Mouse (Mus musculus) C3H10T1/2 (cell line): ENCODE measurements around the gene Sf3b4. TPM values are rescaled to one million over a fixed set of nuclear protein-coding genes. Genes with fewer than 3 reads are reported as not detected.

Experiments used
- polyA plus RNA-seq, 2 experiments: library from polyadenylated mRNA; unstranded; fragments of >200 nt; fragmentation: generic; extraction: Trizol; gene quantifications; one replicate each; pipeline ENCODE4 v1.2.1; 2012; ENCODE audit warnings: missing spikeins in 2 of 2

Sf3b4 gene
- polyA plus RNA-seq = 100 to 1,000 TPM in 1 of 2 experiments, 10 to 100 TPM in 1; 82.8 to 105 TPM

DNA sequence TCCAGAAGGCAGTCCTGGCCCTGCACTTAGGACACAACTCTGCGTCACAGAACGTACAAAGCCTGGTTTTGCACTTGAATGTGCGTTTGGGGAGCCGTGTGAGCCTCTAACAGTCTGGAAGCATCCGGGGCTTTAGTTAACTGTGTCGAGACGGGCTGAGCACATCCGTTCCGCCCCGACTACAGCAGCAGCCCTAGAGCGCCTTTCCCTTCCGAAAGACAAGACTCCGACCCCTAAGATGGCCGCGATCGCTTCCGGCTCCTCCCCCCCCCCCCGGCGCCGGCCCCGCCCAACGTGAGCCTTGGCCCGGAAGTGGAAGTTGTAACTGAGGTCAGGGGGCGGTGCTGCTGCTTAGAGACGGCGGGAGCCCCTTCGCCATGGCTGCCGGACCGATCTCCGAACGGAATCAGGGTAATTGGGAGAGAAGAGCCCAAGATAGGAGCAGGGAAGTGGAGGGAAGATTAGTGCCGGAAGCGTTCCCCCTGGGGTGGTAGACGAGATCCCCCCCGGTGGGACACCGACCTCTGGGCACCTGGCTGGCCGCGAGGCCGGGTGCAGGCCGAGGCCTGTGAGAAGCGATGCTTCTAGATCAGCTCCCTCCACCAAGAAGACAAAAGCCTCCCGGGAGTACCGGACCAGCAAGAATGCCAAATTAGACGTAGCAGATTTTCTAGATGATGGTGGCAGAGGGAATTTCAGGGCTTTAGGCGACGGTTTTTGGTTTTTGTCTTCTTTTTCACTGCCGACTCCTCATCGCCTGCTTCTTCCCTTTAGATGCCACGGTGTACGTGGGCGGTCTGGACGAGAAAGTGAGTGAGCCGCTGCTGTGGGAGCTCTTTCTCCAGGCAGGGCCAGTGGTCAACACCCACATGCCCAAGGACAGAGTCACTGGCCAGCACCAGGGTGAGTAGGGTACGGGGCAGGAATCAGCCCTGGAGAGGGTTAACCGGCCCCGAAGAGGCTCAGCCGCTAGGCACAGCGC lies at the start of gene Sf3b4:
Gene Sf3b4, plus strand, starts transcription at position 136 of the 982 bp plus-strand sequence.

DNA sequence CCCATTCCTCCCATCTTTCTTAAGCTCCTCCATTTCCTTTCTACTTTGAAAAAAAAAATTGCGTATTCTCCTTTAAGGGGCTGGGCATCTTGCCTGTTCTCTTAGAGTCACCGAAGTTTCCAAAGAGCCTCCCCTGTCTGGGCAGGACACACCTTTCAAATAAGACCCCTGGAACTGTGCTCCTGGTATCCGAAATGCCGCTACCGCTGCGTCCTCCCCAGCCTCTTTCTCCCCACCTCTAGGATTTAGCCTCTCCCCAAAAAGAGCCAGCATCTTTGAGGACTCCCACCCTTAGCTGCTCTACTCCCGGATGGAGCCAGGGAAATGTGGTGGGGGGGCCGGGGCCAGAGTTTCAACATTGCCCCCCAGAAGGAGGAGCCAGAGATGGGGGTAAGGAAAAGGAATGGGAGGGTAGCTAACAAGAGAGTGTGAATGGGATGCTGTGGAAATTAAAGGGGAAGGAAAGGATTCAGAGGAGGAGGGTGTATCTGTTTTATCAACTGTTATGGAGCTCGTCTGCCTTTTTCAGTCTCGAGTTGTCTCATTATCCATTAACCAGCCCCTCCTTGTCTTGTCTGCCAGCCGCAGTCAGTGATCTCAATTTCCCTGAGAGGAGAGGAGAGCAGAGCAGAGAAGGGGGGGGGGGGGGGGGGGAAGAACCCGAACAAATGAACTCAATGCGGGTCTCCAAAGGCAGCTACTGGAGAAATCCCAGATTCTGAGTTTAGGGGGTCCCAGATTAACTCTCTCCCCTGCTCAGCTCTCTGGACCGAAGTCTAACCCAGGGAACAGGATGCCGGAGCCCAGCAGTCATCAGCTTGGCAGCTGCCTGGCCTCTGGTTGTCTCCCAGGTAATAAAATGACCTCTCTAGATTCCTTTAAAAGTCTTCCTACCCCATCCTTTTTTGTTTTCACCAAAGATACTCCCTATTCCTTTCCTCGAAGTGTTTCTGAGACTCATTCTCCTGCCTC lies 10.0 kb upstream of the Sf3b4 start, which contains the start of gene Mtmr11:
Gene Mtmr11, plus strand, starts transcription at position 136 of the 972 bp plus-strand sequence.

DNA sequence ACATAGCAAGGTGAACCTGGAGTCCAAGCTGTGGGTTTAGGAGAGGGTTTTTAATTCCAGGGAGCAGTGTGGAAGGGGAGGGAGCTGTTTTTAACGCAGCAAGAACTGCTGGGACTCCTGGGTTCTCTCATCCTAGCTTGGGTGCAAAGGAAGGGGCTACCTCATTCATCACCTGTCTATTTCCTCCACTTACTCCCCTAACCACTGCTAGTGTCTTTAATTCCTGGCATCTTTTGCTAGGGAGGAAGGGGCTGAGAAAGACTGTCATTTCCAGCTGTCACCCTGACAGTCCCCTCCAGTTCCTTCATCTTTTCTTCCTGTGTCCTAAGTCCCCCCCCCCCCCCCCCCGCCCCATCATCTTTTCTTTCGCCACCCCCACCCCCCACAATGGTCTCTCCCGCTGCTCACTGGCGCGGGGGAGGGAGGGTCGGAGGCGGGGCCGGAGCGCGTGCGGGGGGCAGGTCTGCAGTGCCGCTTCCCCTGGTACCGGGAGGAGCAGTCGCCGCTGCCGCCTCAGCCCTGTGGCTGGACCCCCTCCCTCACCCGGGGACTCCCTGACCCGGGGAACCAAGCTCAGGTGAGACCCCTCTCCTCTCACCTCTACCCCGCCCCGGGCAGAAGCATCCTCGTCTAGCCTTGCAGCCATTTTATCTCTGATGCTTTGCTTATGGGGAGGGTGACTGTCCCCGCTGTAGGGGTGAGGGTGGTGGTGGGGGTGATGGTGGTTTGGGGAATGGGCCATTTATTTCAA lies 8.8 kb downstream of the Sf3b4 start, which contains the start of gene Sv2a:
Gene Sv2a, plus strand, starts transcription at position 425 of the 751 bp plus-strand sequence.

DNA sequence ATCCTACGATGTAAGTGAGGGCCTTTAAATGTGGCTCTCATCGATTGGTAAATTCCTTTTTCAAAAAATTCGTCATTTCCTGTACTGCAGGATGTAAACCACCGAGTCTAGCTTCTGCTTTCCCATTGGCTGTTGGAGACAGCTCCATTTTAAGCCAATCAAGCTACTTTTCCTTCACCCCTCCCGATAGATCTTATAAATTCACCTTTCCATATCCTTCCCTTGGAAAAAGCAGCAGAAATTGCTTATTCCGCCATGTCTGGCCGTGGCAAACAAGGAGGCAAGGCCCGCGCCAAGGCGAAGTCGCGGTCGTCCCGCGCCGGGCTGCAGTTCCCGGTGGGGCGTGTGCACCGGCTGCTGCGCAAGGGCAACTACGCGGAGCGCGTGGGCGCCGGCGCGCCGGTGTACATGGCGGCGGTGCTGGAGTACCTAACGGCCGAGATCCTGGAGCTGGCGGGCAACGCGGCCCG lies 47.6 kb downstream of the Sf3b4 start, which contains the start of the genes Bola1 and Hist2h2ab:
Gene Bola1, minus strand, starts transcription at position 49 of the 470 bp plus-strand sequence.
Gene Hist2h2ab, plus strand, starts transcription at position 205 of the 470 bp plus-strand sequence.

DNA sequence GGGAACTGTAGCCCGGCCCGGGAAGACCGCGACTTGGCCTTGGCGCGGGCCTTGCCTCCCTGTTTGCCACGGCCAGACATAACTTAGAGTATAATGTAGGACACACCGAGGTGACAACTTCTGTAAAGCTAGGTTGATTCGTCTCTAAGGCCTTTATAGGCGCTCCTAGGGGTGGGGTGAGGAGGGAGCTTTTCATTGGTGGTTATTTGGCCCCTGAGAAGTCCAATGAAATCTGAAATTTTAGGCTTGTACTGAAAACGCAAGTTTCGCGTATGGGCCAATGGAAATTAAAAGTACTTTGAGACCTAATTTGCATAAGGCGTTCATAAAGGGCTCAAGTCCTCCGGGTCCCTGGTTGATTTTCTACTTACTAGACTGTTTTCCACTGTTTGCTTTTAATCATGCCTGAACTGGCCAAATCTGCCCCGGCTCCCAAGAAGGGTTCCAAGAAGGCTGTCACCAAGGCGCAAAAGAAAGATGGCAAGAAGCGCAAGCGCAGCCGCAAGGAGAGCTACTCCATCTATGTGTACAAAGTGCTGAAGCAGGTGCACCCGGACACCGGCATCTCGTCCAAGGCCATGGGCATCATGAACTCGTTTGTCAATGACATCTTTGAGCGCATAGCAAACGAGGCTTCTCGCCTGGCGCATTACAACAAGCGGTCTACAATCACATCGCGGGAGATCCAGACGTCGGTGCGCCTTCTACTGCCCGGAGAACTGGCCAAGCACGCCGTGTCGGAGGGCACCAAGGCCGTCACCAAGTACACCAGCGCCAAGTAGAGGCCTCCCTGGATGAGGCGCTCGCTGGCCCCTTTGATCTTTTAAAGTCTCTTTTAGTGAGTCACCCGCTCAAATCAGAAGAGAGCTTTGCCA lies 48.9 kb downstream of the Sf3b4 start, which contains the start of the genes Hist2h2ac and Hist2h2be:
Gene Hist2h2ac, minus strand, starts transcription at position 116 of the 875 bp plus-strand sequence.
Gene Hist2h2be, plus strand, starts transcription at position 355 of the 875 bp plus-strand sequence.

Other genes starting within 250 kb of the Sf3b4 start
- 10 to 100 TPM in 1 of 2 experiments, 1 to 10 TPM in 1; 8.1 to 26.8 TPM for gene Anp32e, start 243.1 kb upstream of the Sf3b4 start, polyA plus RNA-seq
- 10 to 100 TPM; 25.2 to 44.5 TPM for gene Plekho1, start 176.3 kb upstream of the Sf3b4 start, polyA plus RNA-seq
- gene Vps45, start 113.9 kb upstream of the Sf3b4 start, polyA plus RNA-seq = 10 to 100 TPM in 1 of 2 experiments, 1 to 10 TPM in 1; 7.1 to 20.4 TPM
- gene Otud7b, start 67.8 kb upstream of the Sf3b4 start, polyA plus RNA-seq = 10 to 100 TPM in 1 of 2 experiments, 1 to 10 TPM in 1; 1.8 to 10.6 TPM
- 10 to 100 TPM; 21.0 to 25.2 TPM for gene Mtmr11, start 10.3 kb upstream of the Sf3b4 start, polyA plus RNA-seq
- gene Sv2a, start 8.8 kb downstream of the Sf3b4 start, polyA plus RNA-seq = 1 to 10 TPM in 1 of 2 experiments, under 1 TPM in 1; 0.49 to 1.7 TPM
- 10 to 100 TPM; 87.3 to 88.9 TPM for gene Bola1, start 47.4 kb downstream of the Sf3b4 start, polyA plus RNA-seq
- gene Hist2h2ab, start 47.5 kb downstream of the Sf3b4 start, polyA plus RNA-seq = under 1 TPM; 0.43 to 0.59 TPM
- gene Hist2h2ac, start 48.5 kb downstream of the Sf3b4 start, polyA plus RNA-seq = 1 to 10 TPM; 2.5 to 5.6 TPM
- 1 to 10 TPM in 1 of 2 experiments, under 1 TPM in 1; 0.23 to 1.7 TPM for gene Hist2h2be, start 48.8 kb downstream of the Sf3b4 start, polyA plus RNA-seq
- 10 to 100 TPM in 1 of 2 experiments, 1 to 10 TPM in 1; 5.7 to 15.8 TPM for gene Hist2h3c2, start 66.8 kb downstream of the Sf3b4 start, polyA plus RNA-seq
- gene Hist2h2aa2, start 67.9 kb downstream of the Sf3b4 start, polyA plus RNA-seq = 100 to 1,000 TPM in 1 of 2 experiments, 10 to 100 TPM in 1; 42.0 to 222 TPM
- under 1 TPM in 1 of 2 experiments, not detected in 1; 0.22 TPM for gene Hist2h2aa1, start 73.2 kb downstream of the Sf3b4 start, polyA plus RNA-seq
- gene Hist2h3c1, start 74.4 kb downstream of the Sf3b4 start, polyA plus RNA-seq = not detected
- 1 to 10 TPM in 1 of 2 experiments, under 1 TPM in 1; 0.79 to 1.4 TPM for gene Hist2h4, start 91.0 kb downstream of the Sf3b4 start, polyA plus RNA-seq
- 10 to 100 TPM in 1 of 2 experiments, 1 to 10 TPM in 1; 4.2 to 21.2 TPM for gene Hist2h3b, start 96.3 kb downstream of the Sf3b4 start, polyA plus RNA-seq
- 10 to 100 TPM in 1 of 2 experiments, 1 to 10 TPM in 1; 5.7 to 13.1 TPM for gene Hist2h2bb, start 97.4 kb downstream of the Sf3b4 start, polyA plus RNA-seq
- gene Fcgr1, start 121.6 kb downstream of the Sf3b4 start, polyA plus RNA-seq = under 1 TPM in 1 of 2 experiments, not detected in 1; 0.34 TPM